Mouse (Mus musculus) B cell, adult 2 months (primary cell): ENCODE data around the gene Kansl1l.
A peak's percentile ranks its signal among the peaks of the same experiment; 100 is the strongest.

ENCODE experiments used
- DNase-seq, 2 experiments: peaks; one replicate each; pipeline ENCODE4 v3.0.0; 2022

Kansl1l gene

DNA sequence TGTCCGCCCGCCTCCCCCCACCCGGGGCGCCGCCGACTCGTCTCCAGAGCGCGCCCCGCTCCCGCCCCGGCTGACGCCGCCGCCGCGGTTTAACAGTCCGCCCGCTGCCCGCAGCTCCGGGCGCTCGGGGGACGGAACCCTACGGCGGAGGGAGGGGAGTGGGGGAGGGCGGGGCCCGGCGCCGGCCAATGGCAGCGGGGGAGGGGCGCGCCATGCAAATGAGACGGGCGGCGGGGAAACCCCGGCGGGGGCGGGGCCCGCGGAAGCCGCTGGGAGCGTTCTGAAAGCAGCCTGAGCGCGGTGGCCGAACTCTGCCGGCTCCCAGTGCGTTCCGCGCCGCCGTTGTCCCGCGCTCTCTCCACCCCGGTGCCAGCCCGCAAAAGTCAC is at the start of gene Kansl1l:
Gene Kansl1l (minus strand): TSS at position 110 of the 387 bp plus-strand sequence.
- DNase-seq = peak; percentile 98

DNA sequence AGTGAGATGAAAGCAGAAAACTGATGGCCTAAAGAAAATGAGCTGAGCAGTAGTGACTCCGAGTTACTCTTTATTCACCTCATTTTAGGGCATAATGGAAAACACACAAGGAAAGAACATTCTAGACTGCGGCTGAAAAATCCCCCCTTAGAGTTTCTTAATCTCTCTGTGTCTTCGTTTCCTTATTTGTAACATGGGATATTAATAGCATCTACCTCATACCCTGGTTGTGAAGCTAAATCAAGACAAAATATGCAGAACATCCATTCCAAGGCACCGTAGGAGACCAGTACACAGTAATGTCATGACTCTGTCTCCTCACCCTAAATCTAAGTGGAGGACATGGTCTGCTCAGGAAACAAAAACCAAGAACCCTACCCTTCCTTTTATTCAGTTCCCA is 48.3 kb upstream of the Kansl1l start:
- no peak for DNase-seq

DNA sequence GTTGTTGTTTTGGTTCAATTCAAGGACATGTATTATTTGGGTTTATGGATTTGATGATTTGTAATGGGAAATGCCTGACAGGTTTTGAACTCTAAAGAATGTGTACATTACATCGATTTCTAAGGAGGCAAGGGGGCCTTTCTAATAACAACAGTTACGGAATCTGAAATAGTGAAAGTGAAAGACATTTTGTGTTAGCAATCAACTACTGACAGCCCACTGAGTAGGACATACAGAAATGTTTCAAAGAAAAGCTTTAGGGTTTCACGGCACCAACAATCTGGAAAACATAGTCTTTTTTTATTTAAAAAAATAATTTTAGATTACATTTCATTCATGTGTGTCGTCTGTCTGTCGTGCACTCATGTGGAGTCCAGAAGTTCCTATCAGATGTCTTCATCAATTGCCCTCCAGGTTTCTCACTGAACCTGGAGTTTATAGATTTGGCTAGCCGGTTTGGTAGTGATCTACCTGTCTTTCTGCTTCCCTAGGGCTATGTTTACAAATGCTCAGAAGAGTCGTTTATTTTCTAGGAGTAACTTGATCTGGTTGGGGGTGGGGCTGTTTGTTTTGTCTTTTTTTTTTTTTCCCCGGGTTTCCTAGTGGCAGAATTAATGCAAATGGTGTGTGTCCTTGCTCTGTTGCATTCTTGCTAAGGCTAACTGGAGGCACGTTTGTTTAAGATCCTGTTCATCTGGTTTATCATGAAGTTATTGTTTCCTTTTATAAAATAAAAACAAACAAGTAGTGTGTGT is 46.6 kb upstream of the Kansl1l start:
- DNase-seq = peak; percentile 21 to 26

- DNase-seq = peak; percentile 81 to 82
Observed at GRCm38 (mm10) chr1:66862712-66863511, 45.5 kb upstream of the Kansl1l start, which contains the start of gene Acadl. TSS of gene Acadl (minus strand) at chr1:66863277.

DNA sequence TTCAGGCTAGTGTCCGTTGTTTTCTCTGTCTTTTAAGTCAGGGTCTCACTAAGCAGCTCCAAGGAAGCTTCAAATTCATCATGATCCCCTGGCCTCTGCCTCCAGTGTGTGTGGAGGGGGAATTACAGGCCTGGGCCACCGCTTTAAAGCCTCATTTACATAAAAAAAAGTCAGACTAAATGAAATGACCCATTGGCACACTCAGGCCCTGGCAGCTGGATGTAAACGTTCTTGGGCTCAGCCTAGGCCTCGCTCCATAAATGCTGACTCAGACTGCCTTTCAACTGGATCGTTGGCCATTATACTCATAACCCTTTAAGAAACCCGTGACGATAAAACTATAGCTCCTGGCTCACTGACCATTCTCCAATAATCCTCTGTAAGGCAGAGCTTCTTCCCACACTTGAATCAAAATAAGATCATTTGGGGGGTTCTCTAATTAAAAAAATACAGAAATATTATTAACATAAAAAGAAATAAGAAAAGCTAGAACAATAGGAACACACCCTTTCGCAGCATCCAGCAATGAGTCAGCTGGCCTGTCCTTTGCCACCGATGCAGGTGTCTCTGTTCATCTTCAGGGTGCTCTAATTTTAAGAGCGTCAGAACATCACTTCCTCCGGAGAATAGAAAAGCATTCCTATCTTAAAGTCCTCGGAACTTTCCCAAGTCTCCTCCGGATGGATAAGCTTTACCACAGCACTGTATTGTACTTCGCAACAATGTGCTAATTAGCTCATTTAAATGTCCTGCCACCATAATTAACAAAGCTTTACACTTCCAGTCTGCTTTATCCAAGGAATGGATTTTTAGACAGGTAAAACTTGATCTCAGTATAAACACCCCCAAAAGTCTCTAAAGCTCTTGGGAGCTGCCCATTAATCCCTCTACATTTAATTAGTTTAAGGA is 44.7 kb upstream of the Kansl1l start:
- DNase-seq = peak in 1 of 2 experiments; percentile 3

- DNase-seq = peak; percentile 62 to 64
Observed at GRCm38 (mm10) chr1:66847506-66847905, 30.1 kb upstream of the Kansl1l start.

GRCm38 (mm10) chr1:66845690-66846318 is 28.4 kb upstream of the Kansl1l start:
- DNase-seq = no peak

- no peak for DNase-seq
Observed at GRCm38 (mm10) chr1:66841938-66842337, 24.6 kb upstream of the Kansl1l start.

GRCm38 (mm10) chr1:66841510-66841909 is 24.1 kb upstream of the Kansl1l start:
- DNase-seq = no peak

GRCm38 (mm10) chr1:66839755-66840438 is 22.5 kb upstream of the Kansl1l start:
- no peak for DNase-seq

GRCm38 (mm10) chr1:66839135-66839534 is 21.8 kb upstream of the Kansl1l start:
- DNase-seq = no peak

- peak; percentile 84 to 86 for DNase-seq
Observed at GRCm38 (mm10) chr1:66838184-66839042, 21.1 kb upstream of the Kansl1l start.

DNA sequence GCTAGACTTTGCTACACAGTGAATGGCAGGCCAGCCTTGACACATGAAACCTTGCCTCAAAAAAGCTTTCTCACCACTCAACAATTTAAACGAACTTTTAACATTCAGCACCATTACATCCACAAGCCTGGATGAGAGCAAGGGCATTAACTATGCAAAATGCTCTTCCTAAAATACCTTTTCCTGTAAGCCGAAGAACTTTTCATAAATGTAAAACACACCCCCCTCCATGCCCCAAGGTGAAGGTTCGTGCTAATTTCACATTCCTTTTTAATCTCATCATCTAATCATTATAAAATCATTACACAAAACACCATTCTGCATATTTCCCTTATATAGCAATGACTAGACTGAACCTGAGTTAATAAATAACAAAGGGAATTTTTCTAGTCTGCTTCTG is 19.8 kb upstream of the Kansl1l start:
- DNase-seq = no peak

DNA sequence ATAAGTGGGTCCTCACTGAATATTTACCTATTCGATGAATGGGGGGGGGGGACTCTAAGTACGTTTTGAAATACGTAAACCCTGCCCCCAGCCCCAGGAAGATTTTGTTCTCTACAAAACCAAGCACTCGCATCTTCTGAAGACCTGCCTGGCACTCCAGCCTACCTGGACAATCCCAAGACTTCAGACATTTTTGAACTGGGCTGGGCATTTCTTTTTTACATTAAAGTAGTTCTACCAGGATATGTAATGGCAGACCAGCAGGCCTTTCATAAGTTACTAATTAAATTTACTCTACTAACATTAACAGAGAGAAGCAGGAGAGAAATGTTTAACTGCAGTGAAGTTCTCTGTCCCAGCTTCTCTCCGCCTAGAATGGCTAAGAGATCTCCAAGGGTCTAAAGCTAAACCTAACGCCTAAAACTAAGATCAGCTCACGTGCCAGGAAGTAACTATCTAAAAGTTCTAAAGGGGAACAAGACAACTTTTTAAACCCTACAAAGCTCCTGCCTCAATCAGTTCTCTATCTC is 15.3 kb upstream of the Kansl1l start:
- no peak for DNase-seq

- DNase-seq = no peak
Observed at GRCm38 (mm10) chr1:66831824-66832600, 14.7 kb upstream of the Kansl1l start.

DNA sequence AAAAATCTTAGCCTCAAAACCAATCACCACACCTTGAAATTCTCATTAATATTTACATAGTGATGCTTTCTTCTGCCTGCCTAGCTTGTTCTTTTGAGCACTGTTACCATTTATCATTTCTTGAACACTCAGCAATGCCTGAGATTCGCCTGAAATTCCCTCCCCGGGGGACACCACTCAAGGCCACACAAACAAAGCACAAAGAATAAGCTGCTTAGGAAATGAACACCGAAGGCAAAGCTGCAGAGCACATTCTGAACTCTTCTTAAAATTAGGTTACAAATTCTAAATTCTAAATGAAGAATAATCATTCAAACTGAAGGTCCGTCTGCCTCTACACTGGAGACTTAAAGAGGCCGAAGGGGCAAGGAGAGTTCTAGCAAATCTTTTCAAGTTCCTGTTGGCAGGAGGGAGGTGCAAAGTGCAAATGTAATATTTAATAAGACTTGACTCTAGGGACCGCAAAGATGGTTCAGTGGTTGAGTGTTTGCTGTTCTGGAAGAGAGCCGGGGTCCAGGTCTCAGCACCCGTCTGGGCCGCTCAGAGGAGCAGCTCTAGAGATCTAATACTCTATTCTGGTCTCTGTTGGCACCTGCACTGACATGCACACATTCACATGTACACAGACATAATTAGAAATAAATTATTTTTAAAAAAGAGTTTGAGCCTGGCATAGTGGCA is 12.2 kb upstream of the Kansl1l start:
- no peak for DNase-seq

GRCm38 (mm10) chr1:66821966-66822365 is 4.6 kb upstream of the Kansl1l start:
- DNase-seq = no peak

DNA sequence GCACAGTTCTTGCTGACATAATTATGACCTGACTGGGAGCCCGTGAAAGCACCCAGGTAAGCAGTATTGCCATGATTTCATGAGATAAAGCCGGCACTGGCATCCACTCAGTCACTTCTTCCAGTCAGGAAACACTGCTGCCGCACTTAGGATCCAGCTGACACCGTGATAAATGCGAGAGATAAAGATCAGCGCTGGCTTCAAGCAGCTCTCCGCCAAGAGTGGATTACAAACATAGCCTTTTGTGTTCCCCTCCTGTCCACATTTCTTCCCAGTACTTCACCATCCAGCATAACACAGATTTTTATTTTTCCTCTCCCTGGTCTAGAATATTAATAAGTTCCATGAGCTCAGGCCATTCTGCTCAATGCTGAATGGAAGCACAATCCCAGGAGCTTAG is 2.9 kb upstream of the Kansl1l start:
- no peak for DNase-seq

DNA sequence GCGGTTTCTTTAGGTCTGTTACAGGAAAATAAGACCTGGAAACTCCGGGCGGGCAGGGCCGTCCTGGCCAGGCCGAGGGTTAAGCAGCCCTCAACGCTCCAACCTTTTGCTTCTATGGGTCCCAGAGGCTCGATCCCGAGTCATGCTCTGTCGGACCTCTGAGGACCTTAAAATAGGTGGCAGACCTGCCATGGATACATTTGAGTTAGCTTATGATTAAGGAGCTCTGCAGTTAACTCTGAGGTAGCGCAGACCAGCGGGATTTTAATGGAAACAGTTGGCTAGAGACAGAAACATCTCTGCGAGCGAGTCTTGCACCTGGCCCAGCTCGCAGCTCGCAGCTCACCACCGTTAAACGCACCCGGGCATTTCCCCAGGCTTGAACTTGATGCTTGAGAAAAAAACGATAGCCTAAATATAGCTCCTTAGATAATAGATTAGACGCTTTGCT is 528 bp upstream of the Kansl1l start:
- DNase-seq = no peak
